Mouse (Mus musculus) hindbrain, postnatal 0 days (tissue): ENCODE measurements at regions not wholly inside any gene's neighbourhood (a gene's known extent, or its start where the extent isn't known, plus 50 kb on each side); places are given as distances from the start of the nearest gene placed in this dataset.

Source experiments
- ATAC-seq: fragments of 200-750 bp; cut with Nextera tagmentation; 2 replicates; pipeline ENCODE4 v1.8.0; 2017; ENCODE audit warnings: mild to moderate bottlenecking, moderate TSS enrichment, moderate library complexity
- DNase-seq: peaks from one replicate; pipeline ENCODE4 v3.0.0-alpha.2; 2015; ENCODE audit warnings: low spot score
- H3K27ac ChIP-seq: fragments of 300-500 bp; sonication (generic); 2 replicates; pipeline ENCODE4 v1.5.1; 2014; ENCODE audit warnings: mild to moderate bottlenecking
- H3K27me3 ChIP-seq: fragments of 300-500 bp; sonication (generic); 2 replicates; pipeline ENCODE4 v1.6.1; 2014; ENCODE audit warnings: low read length, mixed read lengths; ENCODE audit not compliant: insufficient read depth
- H3K36me3 ChIP-seq: fragments of 300-500 bp; sonication (generic); 2 replicates; pipeline ENCODE4 v1.6.1; 2014; ENCODE audit warnings: low read length, mixed read lengths; ENCODE audit not compliant: insufficient read depth
- H3K4me1 ChIP-seq: fragments of 300-500 bp; sonication (generic); 2 replicates; pipeline ENCODE4 v1.6.1; 2014; ENCODE audit warnings: antibody characterized with exemption, low read length, mixed read lengths; ENCODE audit not compliant: insufficient read depth
- H3K4me2 ChIP-seq: fragments of 300-500 bp; sonication (generic); 2 replicates; pipeline ENCODE4 v1.6.1; 2014; ENCODE audit warnings: low read depth, mild to moderate bottlenecking, low read length, moderate library complexity, mixed read lengths
- H3K4me3 ChIP-seq: fragments of 300-500 bp; sonication (generic); 2 replicates; pipeline ENCODE4 v1.5.1; 2014; ENCODE audit warnings: low read length
- H3K9ac ChIP-seq: fragments of 300-500 bp; sonication (generic); replicated peaks from 2 replicates; pipeline ENCODE4 v1.6.1; 2014; ENCODE audit warnings: mild to moderate bottlenecking, low read length, moderate library complexity, mixed read lengths
- H3K9me3 ChIP-seq: fragments of 300-500 bp; sonication (generic); 2 replicates; pipeline ENCODE4 v1.6.1; 2016; ENCODE audit warnings: low read length, mixed read lengths
- CTCF ChIP-seq: IDR thresholded peaks from 2 replicates; pipeline ENCODE4 v1.5.1; 2016; ENCODE audit warnings: antibody characterized with exemption, control low read depth, low read depth
- WGBS: fragments of 180-500 bp; shearing (Covaris S2); extraction: QIAGEN DNeasy Blood & Tissue Kit; methylation state at CpG from one replicate; pipeline ENCODE4 v1.1.7; 2014; 5-methylcytosine and 5-hydroxymethylcytosine counted together

DNA sequence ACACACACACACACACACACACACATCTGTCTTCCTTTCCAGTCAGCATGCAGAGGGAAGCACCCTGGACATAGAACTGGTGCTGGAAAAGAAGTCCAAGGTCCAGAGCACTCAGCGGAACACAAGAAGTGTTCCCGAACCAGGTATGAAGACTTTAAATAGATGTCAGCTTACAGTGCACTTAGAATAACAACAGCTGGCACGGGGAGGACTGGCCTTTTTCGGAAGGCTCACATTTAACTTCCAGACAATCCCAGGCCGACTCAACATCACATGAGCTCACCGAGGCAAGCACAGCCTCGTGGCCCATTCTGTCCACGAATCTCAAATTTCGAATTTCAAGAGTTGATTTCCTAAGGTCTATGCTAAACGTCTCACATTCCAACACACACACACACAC is 70.9 kb upstream of the Slc25a33 start:
- no peak overlapping the region for H3K27ac ChIP-seq
- H3K4me2 ChIP-seq: no peak overlapping the region
- H3K27me3 ChIP-seq: no peaks in the 10 kb centered on the region
- 87% methylated on average over 10 of the region's 10 CpGs for WGBS
- no peak for TF ChIP-seq CTCF
- ATAC-seq (no peak), DNase-seq (no peak)
- no peak overlapping the region for H3K4me3 ChIP-seq
- no peaks in the 10 kb centered on the region for H3K36me3 ChIP-seq
- no peak overlapping the region for H3K9ac ChIP-seq
- no peaks in the 10 kb centered on the region for H3K9me3 ChIP-seq
- no peaks in the 10 kb centered on the region for H3K4me1 ChIP-seq

DNA sequence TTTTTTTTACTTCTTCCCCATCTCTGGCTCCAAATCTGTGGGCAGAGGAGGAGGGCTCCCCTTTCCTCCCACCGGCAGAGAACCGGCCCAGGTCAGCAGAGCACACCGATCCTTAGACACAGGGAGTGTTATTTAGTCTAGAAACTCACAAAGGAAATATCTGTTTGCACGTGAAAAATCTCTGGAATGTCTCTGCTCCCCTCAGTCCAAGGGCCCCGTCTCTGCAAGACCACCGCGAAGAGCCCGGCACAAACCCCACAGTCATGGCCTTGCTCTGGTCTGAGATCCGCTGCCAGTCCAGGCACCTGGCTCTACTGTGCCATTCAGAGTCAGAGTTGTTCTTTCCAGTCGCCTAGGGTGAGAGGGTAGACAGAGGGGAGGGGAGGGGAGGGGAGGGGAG is 69.7 kb upstream of the Slc25a33 start:
- Histone ChIP-seq H3K36me3 (no peaks in the 10 kb centered on the region), H3K27me3 (no peaks in the 10 kb centered on the region), H3K4me1 (no peaks in the 10 kb centered on the region), H3K27ac (no peak overlapping the region), H3K4me3 (no peak overlapping the region), H3K9me3 (no peaks in the 10 kb centered on the region), H3K4me2 (no peak overlapping the region), H3K9ac (no peak overlapping the region)
- 56% methylated on average over 9 of the region's 10 CpGs for WGBS
- no peak for TF ChIP-seq CTCF
- DNase-seq: no peak
- no peak for ATAC-seq

DNA sequence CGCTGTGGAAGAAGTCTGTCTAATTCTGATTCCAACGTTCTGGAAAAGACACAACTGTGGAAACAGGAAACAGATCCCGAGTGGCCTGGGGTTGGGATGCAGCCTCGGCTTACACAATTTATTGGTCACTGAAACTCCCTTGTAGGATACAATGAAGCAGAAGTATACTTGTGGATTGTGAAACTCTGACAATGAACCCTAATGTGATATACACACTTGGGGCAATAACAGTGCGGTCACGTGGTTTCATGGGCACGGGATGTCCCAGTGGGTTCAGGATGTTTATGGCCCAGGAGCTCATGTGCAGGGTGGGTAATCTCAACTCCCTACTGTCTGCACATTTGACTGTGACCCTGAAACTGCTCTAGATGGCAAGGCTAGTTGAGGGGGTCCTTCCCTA is 68.8 kb upstream of the Slc25a33 start:
- ATAC-seq: no peak
- no peaks in the 10 kb centered on the region for H3K9me3 ChIP-seq

GRCm38 (mm10) chr4:149841856-149842255 is 67.8 kb upstream of the Slc25a33 start:
- H3K4me3 ChIP-seq: no peak overlapping the region
- 69% methylated on average over 6 of the region's 6 CpGs for WGBS
- no peaks in the 10 kb centered on the region for H3K36me3 ChIP-seq
- no peak overlapping the region for H3K27ac ChIP-seq
- ATAC-seq (no peak), DNase-seq (peak; percentile 58)
- no peaks in the 10 kb centered on the region for H3K9me3 ChIP-seq
- H3K4me1 ChIP-seq: no peaks in the 10 kb centered on the region
- no peak overlapping the region for H3K4me2 ChIP-seq
- H3K9ac ChIP-seq: no peak overlapping the region
- H3K27me3 ChIP-seq: no peaks in the 10 kb centered on the region
- TF ChIP-seq CTCF: peak; percentile 77

More for the DNA sequence above, 68.8 kb upstream of the Slc25a33 start:
- Histone ChIP-seq H3K36me3 (no peaks in the 10 kb centered on the region), H3K9ac (no peak overlapping the region), H3K4me1 (no peaks in the 10 kb centered on the region), H3K27ac (no peak overlapping the region), H3K4me3 (no peak overlapping the region), H3K27me3 (no peaks in the 10 kb centered on the region), H3K4me2 (no peak overlapping the region)
- WGBS: 90% methylated on average over 7 of the region's 7 CpGs
- TF ChIP-seq CTCF: no peak
- DNase-seq: no peak

- peak; percentile 84 for ATAC-seq
- 48% methylated on average over 12 of the region's 12 CpGs for WGBS
- no peaks in the 10 kb centered on the region for H3K4me1 ChIP-seq
- no peak overlapping the region for H3K9ac ChIP-seq
- H3K36me3 ChIP-seq: no peaks in the 10 kb centered on the region
- H3K4me2 ChIP-seq: no peak overlapping the region
- DNase-seq: peak; percentile 46
- no peak overlapping the region for H3K27ac ChIP-seq
- H3K4me3 ChIP-seq: no peak overlapping the region
- TF ChIP-seq CTCF: no peak
- no peaks in the 10 kb centered on the region for H3K9me3 ChIP-seq
- H3K27me3 ChIP-seq: no peaks in the 10 kb centered on the region
Measured at GRCm38 (mm10) chr4:149840511-149841292, 66.6 kb upstream of the Slc25a33 start.

- no peaks in the 10 kb centered on the region for H3K36me3 ChIP-seq
- H3K27ac ChIP-seq: no peak overlapping the region
- H3K9ac ChIP-seq: no peak overlapping the region
- 13% methylated on average over 3 of the region's 3 CpGs for WGBS
- no peaks in the 10 kb centered on the region for H3K27me3 ChIP-seq
- peak; percentile 58 for TF ChIP-seq CTCF
- ATAC-seq: no peak
- no peaks in the 10 kb centered on the region for H3K4me1 ChIP-seq
- peak; percentile 18 for DNase-seq
- H3K4me2 ChIP-seq: no peak overlapping the region
- no peak overlapping the region for H3K4me3 ChIP-seq
- no peaks in the 10 kb centered on the region for H3K9me3 ChIP-seq
Measured at GRCm38 (mm10) chr4:149838682-149839081, 64.6 kb upstream of the Slc25a33 start.

GRCm38 (mm10) chr4:149834646-149835156 is 60.6 kb upstream of the Slc25a33 start:
- no peak for ATAC-seq

More at GRCm38 (mm10) chr4:149834646-149835156, 60.6 kb upstream of the Slc25a33 start:
- DNase-seq: no peak
- no peaks in the 10 kb centered on the region for H3K9me3 ChIP-seq
- H3K9ac ChIP-seq: no peak overlapping the region
- WGBS: 73% methylated on average over 9 of the region's 9 CpGs
- H3K4me2 ChIP-seq: no peak overlapping the region
- no peaks in the 10 kb centered on the region for H3K4me1 ChIP-seq
- H3K27ac ChIP-seq: no peak overlapping the region
- H3K4me3 ChIP-seq: no peak overlapping the region
- H3K36me3 ChIP-seq: no peaks in the 10 kb centered on the region
- TF ChIP-seq CTCF: no peak
- H3K27me3 ChIP-seq: no peaks in the 10 kb centered on the region
